Mouse (Mus musculus): ENCODE data around the gene Fam13a. TPM values are rescaled to one million over a fixed set of nuclear protein-coding genes. Genes with fewer than 3 reads are reported as not detected.

The Fam13a gene
- polyA plus RNA-seq, 1 experiment, result 0.25 TPM

GRCm38 (mm10) chr6:58921623-58922022 is 102.7 kb downstream of the Fam13a start:
- Histone ChIP-seq H3K4me1 (ENCODE audit: control insufficient read depth, insufficient read depth, low read length) (peaks cover 20% of the 10 kb centered on the region), H3K27ac (ENCODE audit: insufficient read depth, low read depth, low read length) (no peak overlapping the region), H3K4me3 (ENCODE audit: insufficient read depth, low read length) (no peak overlapping the region)
- TF ChIP-seq POLR2A (IDR thresholded peaks at IDR 0.05; ENCODE audit: borderline replicate concordance, low read depth, low read length) (no peak), CTCF (IDR thresholded peaks at IDR 0.05; ENCODE audit: low read depth, low read length) (no peak)

GRCm38 (mm10) chr6:58920735-58921134 is 103.6 kb downstream of the Fam13a start:
- Histone ChIP-seq H3K4me3 (ENCODE audit: insufficient read depth, low read length) (no peak overlapping the region), H3K4me1 (ENCODE audit: control insufficient read depth, insufficient read depth, low read length) (peaks cover 27% of the 10 kb centered on the region), H3K27ac (ENCODE audit: insufficient read depth, low read depth, low read length) (no peak overlapping the region)
- TF ChIP-seq CTCF (IDR thresholded peaks at IDR 0.05; ENCODE audit: low read depth, low read length) (no peak), POLR2A (IDR thresholded peaks at IDR 0.05; ENCODE audit: borderline replicate concordance, low read depth, low read length) (no peak)

- Histone ChIP-seq H3K4me1 (ENCODE audit: control insufficient read depth, insufficient read depth, low read length) (peaks cover 38% of the 10 kb centered on the region), H3K27ac (ENCODE audit: insufficient read depth, low read depth, low read length) (peak overlapping the region; percentile 43), H3K4me3 (ENCODE audit: insufficient read depth, low read length) (no peak overlapping the region)
- TF ChIP-seq CTCF (IDR thresholded peaks at IDR 0.05; ENCODE audit: low read depth, low read length) (no peak), POLR2A (IDR thresholded peaks at IDR 0.05; ENCODE audit: borderline replicate concordance, low read depth, low read length) (no peak)
Measured at GRCm38 (mm10) chr6:58916498-58916897, 107.9 kb downstream of the Fam13a start.

GRCm38 (mm10) chr6:58913971-58914370 is 110.4 kb downstream of the Fam13a start:
- Histone ChIP-seq H3K27ac (ENCODE audit: insufficient read depth, low read depth, low read length) (no peak overlapping the region), H3K4me3 (ENCODE audit: insufficient read depth, low read length) (no peak overlapping the region), H3K4me1 (ENCODE audit: control insufficient read depth, insufficient read depth, low read length) (peaks cover 34% of the 10 kb centered on the region)
- TF ChIP-seq POLR2A (IDR thresholded peaks at IDR 0.05; ENCODE audit: borderline replicate concordance, low read depth, low read length) (no peak), CTCF (IDR thresholded peaks at IDR 0.05; ENCODE audit: low read depth, low read length) (no peak)

GRCm38 (mm10) chr6:58913551-58913950 is 110.8 kb downstream of the Fam13a start:
- TF ChIP-seq POLR2A (IDR thresholded peaks at IDR 0.05; ENCODE audit: borderline replicate concordance, low read depth, low read length) (no peak), CTCF (IDR thresholded peaks at IDR 0.05; ENCODE audit: low read depth, low read length) (no peak)
- no peak overlapping the region for H3K27ac ChIP-seq (ENCODE audit: insufficient read depth, low read depth, low read length)
- peaks cover 32% of the 10 kb centered on the region for H3K4me1 ChIP-seq (ENCODE audit: control insufficient read depth, insufficient read depth, low read length)
- H3K4me3 ChIP-seq (ENCODE audit: insufficient read depth, low read length), result no peak overlapping the region

GRCm38 (mm10) chr6:58912842-58913241 is 111.5 kb downstream of the Fam13a start:
- Histone ChIP-seq H3K4me1 (ENCODE audit: control insufficient read depth, insufficient read depth, low read length) (peaks cover 26% of the 10 kb centered on the region), H3K4me3 (ENCODE audit: insufficient read depth, low read length) (no peak overlapping the region), H3K27ac (ENCODE audit: insufficient read depth, low read depth, low read length) (no peak overlapping the region)
- no peak for TF ChIP-seq CTCF (IDR thresholded peaks at IDR 0.05; ENCODE audit: low read depth, low read length)
- no peak for TF ChIP-seq POLR2A (IDR thresholded peaks at IDR 0.05; ENCODE audit: borderline replicate concordance, low read depth, low read length)

GRCm38 (mm10) chr6:58907791-58908190 is 116.6 kb downstream of the Fam13a start:
- H3K27ac ChIP-seq (ENCODE audit: insufficient read depth, low read depth, low read length), result no peak overlapping the region
- H3K4me3 ChIP-seq (ENCODE audit: insufficient read depth, low read length), result no peak overlapping the region
- H3K4me1 ChIP-seq (ENCODE audit: control insufficient read depth, insufficient read depth, low read length), result peaks cover 1% of the 10 kb centered on the region
- TF ChIP-seq CTCF (IDR thresholded peaks at IDR 0.05; ENCODE audit: low read depth, low read length) (no peak), POLR2A (IDR thresholded peaks at IDR 0.05; ENCODE audit: borderline replicate concordance, low read depth, low read length) (no peak)

GRCm38 (mm10) chr6:58907336-58907735 is 117.0 kb downstream of the Fam13a start:
- Histone ChIP-seq H3K27ac (ENCODE audit: insufficient read depth, low read depth, low read length) (no peak overlapping the region), H3K4me1 (ENCODE audit: control insufficient read depth, insufficient read depth, low read length) (no peaks in the 10 kb centered on the region), H3K4me3 (ENCODE audit: insufficient read depth, low read length) (no peak overlapping the region)
- no peak for TF ChIP-seq CTCF (IDR thresholded peaks at IDR 0.05; ENCODE audit: low read depth, low read length)
- no peak for TF ChIP-seq POLR2A (IDR thresholded peaks at IDR 0.05; ENCODE audit: borderline replicate concordance, low read depth, low read length)

GRCm38 (mm10) chr6:58906852-58907261 is 117.5 kb downstream of the Fam13a start, which contains the start of gene Nap1l5:
TSS of gene Nap1l5 (minus strand) at chr6:58907076.
- Histone ChIP-seq H3K4me1 (ENCODE audit: control insufficient read depth, insufficient read depth, low read length) (no peaks in the 10 kb centered on the region), H3K27ac (ENCODE audit: insufficient read depth, low read depth, low read length) (no peak within 1 kb of the TSS), H3K4me3 (ENCODE audit: insufficient read depth, low read length) (no peak within 1 kb of the TSS)
- TF ChIP-seq POLR2A (IDR thresholded peaks at IDR 0.05; ENCODE audit: borderline replicate concordance, low read depth, low read length) (no peak), CTCF (IDR thresholded peaks at IDR 0.05; ENCODE audit: low read depth, low read length) (no peak)

- Histone ChIP-seq H3K4me1 (ENCODE audit: control insufficient read depth, insufficient read depth, low read length) (no peaks in the 10 kb centered on the region), H3K4me3 (ENCODE audit: insufficient read depth, low read length) (no peak overlapping the region), H3K27ac (ENCODE audit: insufficient read depth, low read depth, low read length) (no peak overlapping the region)
- no peak for TF ChIP-seq POLR2A (IDR thresholded peaks at IDR 0.05; ENCODE audit: borderline replicate concordance, low read depth, low read length)
- no peak for TF ChIP-seq CTCF (IDR thresholded peaks at IDR 0.05; ENCODE audit: low read depth, low read length)
Measured at GRCm38 (mm10) chr6:58904551-58904950, 119.8 kb downstream of the Fam13a start.

- H3K4me3 ChIP-seq (ENCODE audit: insufficient read depth, low read length), result no peak overlapping the region
- no peak overlapping the region for H3K27ac ChIP-seq (ENCODE audit: insufficient read depth, low read depth, low read length)
- H3K4me1 ChIP-seq (ENCODE audit: control insufficient read depth, insufficient read depth, low read length), result no peaks in the 10 kb centered on the region
- TF ChIP-seq CTCF (IDR thresholded peaks at IDR 0.05; ENCODE audit: low read depth, low read length), result no peak
- TF ChIP-seq POLR2A (IDR thresholded peaks at IDR 0.05; ENCODE audit: borderline replicate concordance, low read depth, low read length), result no peak
Measured at GRCm38 (mm10) chr6:58903171-58903570, 121.2 kb downstream of the Fam13a start.
